Mouse (Mus musculus) CH12.LX (cell line): ENCODE data around the gene Btnl6. TPM values are rescaled to one million over a fixed set of nuclear protein-coding genes. Genes with fewer than 3 reads are reported as not detected.

Experiments used
- DNase-seq: peaks from one replicate; pipeline ENCODE4 v3.0.0-alpha.2; 2013; ENCODE audit errors: extremely low read depth
- H3K27ac ChIP-seq: 2 replicates; pipeline ENCODE4 v1.5.1; 2012; ENCODE audit warnings: low read depth, mild to moderate bottlenecking, control low read depth, moderate library complexity; ENCODE audit not compliant: insufficient read depth
- H3K27me3 ChIP-seq: replicated peaks from 2 replicates; pipeline ENCODE3; 2012; ENCODE audit warnings: inconsistent platforms
- H3K36me3 ChIP-seq, 2 experiments: replicated peaks in 1 of 2; 2 replicates each; pipeline versions ENCODE3 to v1.6.1; 2012; ENCODE audit warnings: inconsistent platforms in 1 of 2, low read length in 1 of 2, mild to moderate bottlenecking in 1 of 2, mixed read lengths in 1 of 2, moderate library complexity in 1 of 2; ENCODE audit not compliant: control insufficient read depth in 1 of 2, insufficient read depth in 1 of 2
- H3K4me1 ChIP-seq, 2 experiments: 2 replicates each; pipeline ENCODE4 v1.6.1; 2012; ENCODE audit warnings: inconsistent platforms in 1 of 2, moderate library complexity in 1 of 2; ENCODE audit not compliant: insufficient read depth in 2 of 2, control insufficient read depth in 1 of 2
- H3K4me2 ChIP-seq: 2 replicates; pipeline ENCODE4 v1.6.1; 2012; ENCODE audit warnings: low read depth, mild to moderate bottlenecking, control low read depth; ENCODE audit not compliant: poor library complexity, insufficient read depth, severe bottlenecking
- H3K4me3 ChIP-seq, 3 experiments: fragments of 150-350 bp in 1 of 3; sonication (generic) in 1 of 3; replicated peaks in 1 of 3; 2 replicates each; pipeline versions ENCODE3 to v1.5.1; 2011 to 2012; ENCODE audit warnings: low read depth in 2 of 3, low read length in 2 of 3, mild to moderate bottlenecking in 2 of 3, moderate library complexity in 2 of 3, control low read depth in 1 of 3, improper control_type of control experiment in 1 of 3, inconsistent platforms in 1 of 3, mixed read lengths in 1 of 3; ENCODE audit not compliant: poor library complexity in 1 of 3
- H3K79me2 ChIP-seq: replicated peaks from 2 replicates; pipeline ENCODE4 v1.6.1; 2012; ENCODE audit warnings: mild to moderate bottlenecking, moderate library complexity; ENCODE audit not compliant: control insufficient read depth, poor library complexity, insufficient read depth, severe bottlenecking; ENCODE audit errors: extremely low read depth
- H3K9ac ChIP-seq: 2 replicates; pipeline ENCODE4 v1.6.1; 2012; ENCODE audit warnings: low read depth, mild to moderate bottlenecking, control low read depth, moderate library complexity; ENCODE audit not compliant: insufficient read depth
- H3K9me3 ChIP-seq: replicated peaks from 2 replicates; pipeline ENCODE3; 2012; ENCODE audit warnings: low read length, inconsistent platforms, mixed read lengths
- CTCF ChIP-seq, 2 experiments: IDR thresholded peaks in 1 of 2; conservative IDR thresholded peaks in 1 of 2; 2 replicates each; pipeline ENCODE4 v1.5.1; 2011 to 2012; ENCODE audit warnings: low read depth in 2 of 2, low read length in 2 of 2, improper control_type of control experiment in 1 of 2, inconsistent platforms in 1 of 2, mild to moderate bottlenecking in 1 of 2, moderate library complexity in 1 of 2
- HCFC1 ChIP-seq: IDR thresholded peaks from 2 replicates; pipeline ENCODE4 v1.6.1; 2012; ENCODE audit warnings: low read depth, mild to moderate bottlenecking, inconsistent platforms, low read length, improper control_type of control experiment
- JUN ChIP-seq: IDR thresholded peaks from 2 replicates; pipeline ENCODE4 v1.6.1; 2011; ENCODE audit warnings: low read depth, mild to moderate bottlenecking, low read length, improper control_type of control experiment, moderate library complexity; ENCODE audit not compliant: insufficient read depth
- JUND ChIP-seq: conservative IDR thresholded peaks from 2 replicates; pipeline ENCODE4 v1.6.1; 2011; ENCODE audit warnings: low read depth, low read length, improper control_type of control experiment
- KAT2A ChIP-seq: IDR thresholded peaks from 2 replicates; pipeline ENCODE4 v1.6.1; 2012; ENCODE audit warnings: low read length, improper control_type of control experiment, inconsistent platforms; ENCODE audit not compliant: insufficient replicate concordance
- MAX ChIP-seq: IDR thresholded peaks from 2 replicates; pipeline ENCODE4 v1.6.1; 2011; ENCODE audit warnings: low read length, improper control_type of control experiment
- MEF2A ChIP-seq: IDR thresholded peaks from 2 replicates; pipeline ENCODE4 v1.6.1; 2014; ENCODE audit warnings: low read depth, mild to moderate bottlenecking, inconsistent platforms, low read length, improper control_type of control experiment, borderline replicate concordance
- MYC ChIP-seq: IDR thresholded peaks from 2 replicates; pipeline ENCODE4 v1.6.1; 2011; ENCODE audit warnings: low read depth, mild to moderate bottlenecking, improper control_type of control experiment, low read length
- NELFE ChIP-seq: IDR thresholded peaks from 2 replicates; pipeline ENCODE4 v1.6.1; 2011; ENCODE audit warnings: low read depth, low read length, improper control_type of control experiment
- PAX5 ChIP-seq: IDR thresholded peaks from 2 replicates; pipeline ENCODE4 v1.6.1; 2012; ENCODE audit warnings: low read length, inconsistent platforms, mixed read lengths
- POLR2A ChIP-seq: IDR thresholded peaks from 2 replicates; pipeline ENCODE4 v1.6.1; 2011; ENCODE audit warnings: low read depth, mild to moderate bottlenecking, improper control_type of control experiment, low read length
- RAD21 ChIP-seq: IDR thresholded peaks from 2 replicates; pipeline ENCODE4 v1.6.1; 2011; ENCODE audit warnings: low read depth, mild to moderate bottlenecking, low read length, improper control_type of control experiment, moderate library complexity
- RCOR1 ChIP-seq: conservative IDR thresholded peaks from 2 replicates; pipeline ENCODE4 v1.6.1; 2012; ENCODE audit warnings: low read depth, mild to moderate bottlenecking, inconsistent platforms, low read length, improper control_type of control experiment
- USF1 ChIP-seq: IDR thresholded peaks from 2 replicates; pipeline ENCODE4 v1.6.1; 2014; ENCODE audit warnings: low read depth, mild to moderate bottlenecking, inconsistent platforms, low read length, improper control_type of control experiment
- ZKSCAN1 ChIP-seq: IDR thresholded peaks from 2 replicates; pipeline ENCODE4 v1.6.1; 2012; ENCODE audit warnings: low read depth, inconsistent platforms, low read length, improper control_type of control experiment, borderline replicate concordance
- dilution Hi-C: fragments of 300-500 bp; cut with MboI; formaldehyde crosslinking; loops from 2 replicates; pipeline ENCODE4 v1.14.3; 2020; ENCODE audit warnings: low sequenced_read_pairs; ENCODE audit not compliant: extremely low pct_unique_long_range_greater_than_20kb, extremely low pct_ligation_motif_present
- in situ Hi-C: fragments of 300-500 bp; cut with MboI; formaldehyde crosslinking; loops from 3 replicates; pipeline ENCODE4 v1.14.3; 2019; ENCODE audit warnings: low sequenced_read_pairs, low pct_ligation_motif_present, low pct_unique_long_range_greater_than_20kb, mixed read lengths
- polyA plus RNA-seq: library from polyadenylated mRNA; unstranded; fragments of >175 nt; gene quantifications from 2 replicates; pipeline ENCODE4 v1.2.1, GENCODE M21; 2012; ENCODE audit warnings: low read depth; ENCODE audit not compliant: insufficient read length
- total RNA-seq, 2 experiments: library from RNA; depleted of rRNA; stranded (reverse); fragments of 300-350 nt in 1 of 2; fragments of >200 nt in 1 of 2; gene quantifications; 2 replicates each; pipeline ENCODE4 v1.2.3; 2012 to 2014

The Btnl6 gene
- total and polyA plus RNA-seq, 3 experiments: not detected

DNA sequence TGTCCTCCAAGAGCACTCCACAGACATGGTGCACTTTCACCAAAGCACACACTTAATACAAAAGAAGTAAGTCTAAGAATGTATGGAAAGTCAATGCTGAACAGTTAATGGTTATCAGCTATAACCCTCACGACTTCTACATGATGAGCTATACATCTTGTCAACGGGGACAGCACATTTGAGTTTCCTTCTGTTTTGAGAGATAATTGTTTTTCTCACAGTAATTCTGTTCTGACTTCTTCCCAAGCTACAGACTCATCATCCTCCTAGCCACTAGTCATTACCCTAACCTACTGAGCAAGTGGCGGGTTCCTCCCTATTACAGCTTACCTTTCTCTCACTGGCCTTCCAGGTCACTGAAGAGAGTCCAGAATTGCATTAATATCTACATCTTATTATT is 57.9 kb downstream of the Btnl6 start:
- no peaks in the 10 kb centered on the region for H3K9me3 ChIP-seq
- dilution Hi-C loops: no loop called here
- no peak overlapping the region for H3K9ac ChIP-seq
- H3K4me2 ChIP-seq: no peak overlapping the region
- peaks cover 68% of the 10 kb centered on the region for H3K27me3 ChIP-seq
- no peaks in the 10 kb centered on the region for H3K79me2 ChIP-seq
- no peaks in the 10 kb centered on the region for H3K36me3 ChIP-seq
- no peak for DNase-seq
- in situ Hi-C loops: no loop called here
- TF ChIP-seq MYC: no peak
- TF ChIP-seq ZKSCAN1: no peak
- TF ChIP-seq RAD21: no peak
- TF ChIP-seq POLR2A: no peak
- TF ChIP-seq KAT2A: no peak
- TF ChIP-seq JUN: no peak
- TF ChIP-seq NELFE: no peak
- TF ChIP-seq HCFC1: no peak
- TF ChIP-seq CTCF (conservative IDR thresholded peaks at IDR 0.05 in 1 of 2, IDR thresholded peaks at IDR 0.05 in 1 of 2; ENCODE audit: low read depth in 2 of 2, low read length in 2 of 2): no peak
- TF ChIP-seq USF1: no peak
- TF ChIP-seq MEF2A: no peak
- TF ChIP-seq MAX: no peak
- TF ChIP-seq RCOR1: no peak
- no peak for TF ChIP-seq PAX5
- no peak for TF ChIP-seq JUND
- no peak overlapping the region for H3K4me3 ChIP-seq
- no peaks in the 10 kb centered on the region for H3K4me1 ChIP-seq
- no peak overlapping the region for H3K27ac ChIP-seq

Other genes with a start within 250 kb of the Btnl6 start
- gene H2-Aa, start 229.5 kb downstream of the Btnl6 start, total RNA-seq (2012; rRNA removed): 385 and 450 TPM in 2 replicates
- 481 and 488 TPM in 2 replicates for gene H2-Aa, start 229.5 kb downstream of the Btnl6 start, total RNA-seq (2014; rRNA removed)
- gene H2-Aa, start 229.5 kb downstream of the Btnl6 start, polyA plus RNA-seq: 930 and 958 TPM in 2 replicates
- gene H2-Eb1, start 211.5 kb downstream of the Btnl6 start, total RNA-seq (2012; rRNA removed): 574 and 629 TPM in 2 replicates
- 511 and 534 TPM in 2 replicates for gene H2-Eb1, start 211.5 kb downstream of the Btnl6 start, total RNA-seq (2014; rRNA removed)
- 898 and 899 TPM in 2 replicates for gene H2-Eb1, start 211.5 kb downstream of the Btnl6 start, polyA plus RNA-seq
- 5.8 and 6.8 TPM in 2 replicates for gene H2-Eb2, start 191.7 kb downstream of the Btnl6 start, total RNA-seq (2012; rRNA removed)
- 10.9 and 12.2 TPM in 2 replicates for gene H2-Eb2, start 191.7 kb downstream of the Btnl6 start, total RNA-seq (2014; rRNA removed)
- gene H2-Eb2, start 191.7 kb downstream of the Btnl6 start, polyA plus RNA-seq: 10.2 and 11.4 TPM in 2 replicates
- gene Btnl2, start 162.5 kb downstream of the Btnl6 start, total RNA-seq (2012; rRNA removed): 1.1 and 1.2 TPM in 2 replicates
- gene Btnl2, start 162.5 kb downstream of the Btnl6 start, total RNA-seq (2014; rRNA removed): 1.9 and 2.0 TPM in 2 replicates
- 4.8 and 5.6 TPM in 2 replicates for gene Btnl2, start 162.5 kb downstream of the Btnl6 start, polyA plus RNA-seq
- 0.08 TPM in 1 of 2 replicates, not detected in the other for gene Btnl1, start 140.2 kb downstream of the Btnl6 start, total RNA-seq (2012; rRNA removed)
- gene Btnl1, start 140.2 kb downstream of the Btnl6 start, total RNA-seq (2014; rRNA removed): 0.14 TPM in 1 of 2 replicates, not detected in the other
- gene Btnl1, start 140.2 kb downstream of the Btnl6 start, polyA plus RNA-seq: 0.11 TPM in 1 of 2 replicates, not detected in the other
- not detected in 2 replicates for gene BC051142, start 118.5 kb downstream of the Btnl6 start, total RNA-seq (2012; rRNA removed)
- gene BC051142, start 118.5 kb downstream of the Btnl6 start, total RNA-seq (2014; rRNA removed): 0.28 TPM in 1 of 2 replicates, not detected in the other
- 0.83 and 1.0 TPM in 2 replicates for gene BC051142, start 118.5 kb downstream of the Btnl6 start, polyA plus RNA-seq
- gene Btnl4, start 40.0 kb downstream of the Btnl6 start, total RNA-seq (2012; rRNA removed): not detected in 2 replicates
- gene Btnl4, start 40.0 kb downstream of the Btnl6 start, total RNA-seq (2014; rRNA removed): not detected in 2 replicates
- not detected in 2 replicates for gene Btnl4, start 40.0 kb downstream of the Btnl6 start, polyA plus RNA-seq
- 0.25 and 0.29 TPM in 2 replicates for gene Notch4, start 46.9 kb upstream of the Btnl6 start, total RNA-seq (2012; rRNA removed)
- not detected in 2 replicates for gene Notch4, start 46.9 kb upstream of the Btnl6 start, total RNA-seq (2014; rRNA removed)
- gene Notch4, start 46.9 kb upstream of the Btnl6 start, polyA plus RNA-seq: 0.55 TPM in 1 of 2 replicates, not detected in the other
- 14.9 and 18.2 TPM in 2 replicates for gene Gpsm3, start 72.5 kb upstream of the Btnl6 start, total RNA-seq (2012; rRNA removed)
- 8.5 and 13.0 TPM in 2 replicates for gene Gpsm3, start 72.5 kb upstream of the Btnl6 start, total RNA-seq (2014; rRNA removed)
- gene Gpsm3, start 72.5 kb upstream of the Btnl6 start, polyA plus RNA-seq: 38.7 and 52.6 TPM in 2 replicates
- gene Pbx2, start 73.9 kb upstream of the Btnl6 start, total RNA-seq (2012; rRNA removed): 34.8 and 41.0 TPM in 2 replicates
- 30.0 and 31.9 TPM in 2 replicates for gene Pbx2, start 73.9 kb upstream of the Btnl6 start, total RNA-seq (2014; rRNA removed)
- gene Pbx2, start 73.9 kb upstream of the Btnl6 start, polyA plus RNA-seq: 41.7 and 50.5 TPM in 2 replicates
- 0.76 and 0.81 TPM in 2 replicates for gene Ager, start 80.5 kb upstream of the Btnl6 start, total RNA-seq (2012; rRNA removed)
- gene Ager, start 80.5 kb upstream of the Btnl6 start, total RNA-seq (2014; rRNA removed): 0.55 and 0.92 TPM in 2 replicates
- gene Ager, start 80.5 kb upstream of the Btnl6 start, polyA plus RNA-seq: 3.5 and 4.1 TPM in 2 replicates
- gene Rnf5, start 86.3 kb upstream of the Btnl6 start, total RNA-seq (2012; rRNA removed): 16.5 and 20.6 TPM in 2 replicates
- 6.5 and 8.4 TPM in 2 replicates for gene Rnf5, start 86.3 kb upstream of the Btnl6 start, total RNA-seq (2014; rRNA removed)
- gene Rnf5, start 86.3 kb upstream of the Btnl6 start, polyA plus RNA-seq: 35.1 and 48.9 TPM in 2 replicates
- 39.3 and 47.4 TPM in 2 replicates for gene Agpat1, start 86.9 kb upstream of the Btnl6 start, total RNA-seq (2012; rRNA removed)
- gene Agpat1, start 86.9 kb upstream of the Btnl6 start, total RNA-seq (2014; rRNA removed): 9.9 and 11.2 TPM in 2 replicates
- gene Agpat1, start 86.9 kb upstream of the Btnl6 start, polyA plus RNA-seq: 37.7 and 44.4 TPM in 2 replicates
- gene Egfl8, start 98.6 kb upstream of the Btnl6 start, total RNA-seq (2012; rRNA removed): 0.13 TPM in 1 of 2 replicates, not detected in the other
- gene Egfl8, start 98.6 kb upstream of the Btnl6 start, total RNA-seq (2014; rRNA removed): not detected in 2 replicates
- gene Egfl8, start 98.6 kb upstream of the Btnl6 start, polyA plus RNA-seq: not detected in 2 replicates
- gene Ppt2, start 111.2 kb upstream of the Btnl6 start, total RNA-seq (2012; rRNA removed): 0.76 and 1.9 TPM in 2 replicates
- gene Ppt2, start 111.2 kb upstream of the Btnl6 start, total RNA-seq (2014; rRNA removed): 0.24 TPM in 1 of 2 replicates, not detected in the other
- 0.60 and 0.84 TPM in 2 replicates for gene Ppt2, start 111.2 kb upstream of the Btnl6 start, polyA plus RNA-seq
- not detected in 2 replicates for gene Prrt1, start 112.2 kb upstream of the Btnl6 start, total RNA-seq (2012; rRNA removed)
- not detected in 2 replicates for gene Prrt1, start 112.2 kb upstream of the Btnl6 start, total RNA-seq (2014; rRNA removed)
- not detected in 2 replicates for gene Prrt1, start 112.2 kb upstream of the Btnl6 start, polyA plus RNA-seq
- gene Fkbpl, start 127.4 kb upstream of the Btnl6 start, total RNA-seq (2012; rRNA removed): 5.5 and 6.8 TPM in 2 replicates
- gene Fkbpl, start 127.4 kb upstream of the Btnl6 start, total RNA-seq (2014; rRNA removed): 6.8 and 8.2 TPM in 2 replicates
- 5.6 and 6.2 TPM in 2 replicates for gene Fkbpl, start 127.4 kb upstream of the Btnl6 start, polyA plus RNA-seq
- 34.3 and 34.5 TPM in 2 replicates for gene Atf6b, start 129.8 kb upstream of the Btnl6 start, total RNA-seq (2012; rRNA removed)
- 18.9 and 20.2 TPM in 2 replicates for gene Atf6b, start 129.8 kb upstream of the Btnl6 start, total RNA-seq (2014; rRNA removed)
- 54.3 and 59.6 TPM in 2 replicates for gene Atf6b, start 129.8 kb upstream of the Btnl6 start, polyA plus RNA-seq
- not detected in 2 replicates for gene Tnxb, start 153.2 kb upstream of the Btnl6 start, total RNA-seq (2012; rRNA removed)
- not detected in 2 replicates for gene Tnxb, start 153.2 kb upstream of the Btnl6 start, total RNA-seq (2014; rRNA removed)
- gene Tnxb, start 153.2 kb upstream of the Btnl6 start, polyA plus RNA-seq: not detected in 2 replicates
- 0.13 TPM in 1 of 2 replicates, not detected in the other for gene C4b, start 226.5 kb upstream of the Btnl6 start, total RNA-seq (2012; rRNA removed)
- gene C4b, start 226.5 kb upstream of the Btnl6 start, total RNA-seq (2014; rRNA removed): not detected in 2 replicates
- not detected in 2 replicates for gene C4b, start 226.5 kb upstream of the Btnl6 start, polyA plus RNA-seq